Mouse (Mus musculus): ENCODE data around the gene Gtf3c2. TPM values are rescaled to one million over a fixed set of nuclear protein-coding genes. Genes with fewer than 3 reads are reported as not detected.

Gtf3c2 gene
- polyA plus RNA-seq, 1 experiment from 2014 or later: 72.6 TPM

GRCm38 (mm10) chr5:31193631-31194281 lies 13.8 kb upstream of the Gtf3c2 start:
- H3K27ac ChIP-seq (ENCODE audit: low read depth, low read length): peak overlapping the region; percentile 82
- no peaks in the 10 kb centered on the region for H3K9me3 ChIP-seq (ENCODE audit: control insufficient read depth, low read length)
- H3K4me2 ChIP-seq (replicated peaks; ENCODE audit: low read depth, low read length): peak overlapping the region; percentile 86
- ATAC-seq (ENCODE audit: low FRiP score) (no peak), DNase-seq (ENCODE audit: low spot score) (no peak)
- peak overlapping the region; percentile 95 for H3K9ac ChIP-seq (ENCODE audit: low read depth, low read length)
- H3K4me3 ChIP-seq (ENCODE audit: low read depth, low read length): peak overlapping the region; percentile 93
- peaks cover 14% of the 10 kb centered on the region for H3K36me3 ChIP-seq (ENCODE audit: control insufficient read depth, insufficient read depth, low read length)
- no peaks in the 10 kb centered on the region for H3K27me3 ChIP-seq (ENCODE audit: control insufficient read depth, insufficient read depth, low read length)
- WGBS: 16% methylated on average over 25 of the region's 25 CpGs
- H3K4me1 ChIP-seq (replicated peaks; ENCODE audit: control insufficient read depth, insufficient read depth, low read length): peaks cover 7% of the 10 kb centered on the region

GRCm38 (mm10) chr5:31192939-31193630 lies 13.1 kb upstream of the Gtf3c2 start, which contains the start of the genes Snx17 and Eif2b4:
Gene Snx17 (plus strand): TSS chr5:31193227.
Gene Eif2b4 (minus strand): TSS chr5:31193430.
- Histone ChIP-seq H3K9ac (ENCODE audit: low read depth, low read length) (peak within 1 kb of the TSS; percentile 95), H3K4me1 (replicated peaks; ENCODE audit: control insufficient read depth, insufficient read depth, low read length) (peaks cover 7% of the 10 kb centered on the region), H3K36me3 (ENCODE audit: control insufficient read depth, insufficient read depth, low read length) (peaks cover 12% of the 10 kb centered on the region), H3K27me3 (ENCODE audit: control insufficient read depth, insufficient read depth, low read length) (no peaks in the 10 kb centered on the region), H3K27ac (ENCODE audit: low read depth, low read length) (peak within 1 kb of the TSS; percentile 82), H3K9me3 (ENCODE audit: control insufficient read depth, low read length) (no peaks in the 10 kb centered on the region), H3K4me2 (replicated peaks; ENCODE audit: low read depth, low read length) (peak within 1 kb of the TSS; percentile 86), H3K4me3 (ENCODE audit: low read depth, low read length) (peak within 1 kb of the TSS; percentile 93)
- peak; percentile 97 for ATAC-seq (ENCODE audit: low FRiP score)
- under 1% methylated on average over 48 of the region's 48 CpGs for WGBS
- peak; percentile 98 for DNase-seq (ENCODE audit: low spot score)

DNA sequence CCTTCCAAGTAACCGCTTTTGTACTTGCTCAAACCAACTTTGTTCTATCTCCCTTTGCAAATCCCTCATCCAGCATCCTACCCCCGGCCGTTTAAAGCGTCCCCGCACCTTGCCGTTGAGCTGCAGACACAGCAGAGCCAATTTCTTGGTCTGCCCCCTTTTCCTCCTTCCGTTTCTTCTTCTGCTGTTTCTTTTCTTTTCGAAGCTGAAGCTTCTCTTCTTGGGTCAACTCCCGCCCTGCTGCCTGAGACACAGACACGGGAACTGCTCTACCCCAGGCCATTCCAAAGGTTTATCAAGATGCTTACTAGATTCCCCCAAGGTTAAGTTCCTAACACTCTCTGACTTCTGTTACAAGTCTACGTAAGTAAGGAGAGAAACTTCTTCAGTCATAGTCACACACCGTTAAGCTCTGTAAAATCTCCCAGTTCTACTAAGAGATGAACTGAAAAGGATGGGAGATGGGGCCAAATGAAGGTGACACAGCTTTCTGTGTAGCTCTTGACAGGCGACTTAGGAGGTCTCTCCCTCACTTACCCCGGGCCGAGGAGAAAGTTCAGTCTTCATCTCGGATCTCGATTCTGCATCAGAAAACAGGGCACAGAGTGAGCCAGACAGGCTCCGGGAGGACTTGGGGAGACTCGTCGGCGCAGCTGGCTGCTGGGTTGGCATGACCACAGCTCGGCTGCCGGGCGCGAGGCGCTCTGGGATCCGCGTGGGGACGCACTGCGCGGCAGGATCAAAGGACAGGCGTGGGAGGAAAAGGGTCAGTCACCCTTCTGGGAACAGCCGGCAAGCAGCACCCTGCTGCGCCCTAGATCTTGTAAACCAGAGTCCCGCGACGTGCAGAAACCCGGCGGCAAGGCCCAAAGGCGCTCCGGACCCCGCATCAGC lies 12.3 kb upstream of the Gtf3c2 start:
- WGBS: 20% methylated on average over 35 of the region's 42 CpGs
- Histone ChIP-seq H3K4me1 (replicated peaks; ENCODE audit: control insufficient read depth, insufficient read depth, low read length) (peaks cover 7% of the 10 kb centered on the region), H3K27me3 (ENCODE audit: control insufficient read depth, insufficient read depth, low read length) (no peaks in the 10 kb centered on the region), H3K4me2 (replicated peaks; ENCODE audit: low read depth, low read length) (peak overlapping the region; percentile 86), H3K27ac (ENCODE audit: low read depth, low read length) (no peak overlapping the region), H3K36me3 (ENCODE audit: control insufficient read depth, insufficient read depth, low read length) (peaks cover 8% of the 10 kb centered on the region), H3K9me3 (ENCODE audit: control insufficient read depth, low read length) (no peaks in the 10 kb centered on the region), H3K4me3 (ENCODE audit: low read depth, low read length) (peak overlapping the region; percentile 93), H3K9ac (ENCODE audit: low read depth, low read length) (peak overlapping the region; percentile 95)
- ATAC-seq (ENCODE audit: low FRiP score) (peak; percentile 75), DNase-seq (ENCODE audit: low spot score) (no peak)

DNA sequence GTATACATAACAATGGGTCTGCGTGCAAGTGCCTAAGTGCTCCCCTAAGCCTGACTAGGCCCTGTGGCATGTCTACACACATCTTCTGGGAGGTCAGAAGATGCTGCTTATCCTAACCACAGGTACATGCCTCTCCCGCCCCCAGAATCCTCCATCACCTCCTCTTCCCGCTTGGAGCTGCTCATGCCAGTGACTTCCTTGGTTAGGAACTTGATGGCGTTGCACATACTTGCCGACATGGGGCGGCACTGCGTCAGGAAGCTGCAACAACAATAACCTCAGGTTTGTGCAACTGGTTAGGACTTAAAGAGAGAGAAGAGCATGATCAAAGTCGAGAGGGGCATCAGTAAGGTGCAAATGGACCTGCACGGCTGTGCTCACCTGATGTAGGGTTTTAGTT lies 10.3 kb upstream of the Gtf3c2 start:
- H3K9ac ChIP-seq (ENCODE audit: low read depth, low read length): no peak overlapping the region
- H3K9me3 ChIP-seq (ENCODE audit: control insufficient read depth, low read length): no peaks in the 10 kb centered on the region
- H3K27ac ChIP-seq (ENCODE audit: low read depth, low read length): no peak overlapping the region
- H3K4me2 ChIP-seq (replicated peaks; ENCODE audit: low read depth, low read length): no peak overlapping the region
- H3K36me3 ChIP-seq (ENCODE audit: control insufficient read depth, insufficient read depth, low read length): peaks cover 4% of the 10 kb centered on the region; the same call in 1 of the 2 replicates
- H3K4me1 ChIP-seq (replicated peaks; ENCODE audit: control insufficient read depth, insufficient read depth, low read length): peaks cover 7% of the 10 kb centered on the region
- no peak overlapping the region for H3K4me3 ChIP-seq (ENCODE audit: low read depth, low read length)
- no peaks in the 10 kb centered on the region for H3K27me3 ChIP-seq (ENCODE audit: control insufficient read depth, insufficient read depth, low read length)
- WGBS: 88% methylated on average over 9 of the region's 9 CpGs
- ATAC-seq (ENCODE audit: low FRiP score) (no peak), DNase-seq (ENCODE audit: low spot score) (no peak)

GRCm38 (mm10) chr5:31188223-31188840 lies 8.4 kb upstream of the Gtf3c2 start:
- no peak for DNase-seq (ENCODE audit: low spot score)
- Histone ChIP-seq H3K9me3 (ENCODE audit: control insufficient read depth, low read length) (no peaks in the 10 kb centered on the region), H3K36me3 (ENCODE audit: control insufficient read depth, insufficient read depth, low read length) (no peaks in the 10 kb centered on the region), H3K27ac (ENCODE audit: low read depth, low read length) (no peak overlapping the region), H3K4me1 (replicated peaks; ENCODE audit: control insufficient read depth, insufficient read depth, low read length) (0 out of 2 replicates have a peak, but pooled peaks cover 4% of the 10 kb centered on the region), H3K9ac (ENCODE audit: low read depth, low read length) (no peak overlapping the region), H3K27me3 (ENCODE audit: control insufficient read depth, insufficient read depth, low read length) (no peaks in the 10 kb centered on the region), H3K4me2 (replicated peaks; ENCODE audit: low read depth, low read length) (no peak overlapping the region), H3K4me3 (ENCODE audit: low read depth, low read length) (no peak overlapping the region)
- no peak for ATAC-seq (ENCODE audit: low FRiP score)
- WGBS: 83% methylated on average over 4 of the region's 4 CpGs

- ATAC-seq (ENCODE audit: low FRiP score) (no peak), DNase-seq (ENCODE audit: low spot score) (no peak)
Measured at GRCm38 (mm10) chr5:31183678-31184077, 3.7 kb upstream of the Gtf3c2 start.

GRCm38 (mm10) chr5:31181183-31181770 lies 1.3 kb upstream of the Gtf3c2 start:
- ATAC-seq (ENCODE audit: low FRiP score) (no peak), DNase-seq (ENCODE audit: low spot score) (no peak)
- Histone ChIP-seq H3K9ac (ENCODE audit: low read depth, low read length) (no peak overlapping the region), H3K4me2 (replicated peaks; ENCODE audit: low read depth, low read length) (no peak overlapping the region), H3K27ac (ENCODE audit: low read depth, low read length) (no peak overlapping the region), H3K4me1 (replicated peaks; ENCODE audit: control insufficient read depth, insufficient read depth, low read length) (no peaks in the 10 kb centered on the region), H3K4me3 (ENCODE audit: low read depth, low read length) (no peak overlapping the region), H3K9me3 (ENCODE audit: control insufficient read depth, low read length) (no peaks in the 10 kb centered on the region), H3K27me3 (ENCODE audit: control insufficient read depth, insufficient read depth, low read length) (no peaks in the 10 kb centered on the region), H3K36me3 (ENCODE audit: control insufficient read depth, insufficient read depth, low read length) (no peaks in the 10 kb centered on the region)
- WGBS: 91% methylated on average over 9 of the region's 9 CpGs

More at GRCm38 (mm10) chr5:31183678-31184077, 3.7 kb upstream of the Gtf3c2 start:
- Histone ChIP-seq H3K27ac (ENCODE audit: low read depth, low read length) (no peak overlapping the region), H3K4me1 (replicated peaks; ENCODE audit: control insufficient read depth, insufficient read depth, low read length) (no peaks in the 10 kb centered on the region), H3K4me3 (ENCODE audit: low read depth, low read length) (no peak overlapping the region), H3K27me3 (ENCODE audit: control insufficient read depth, insufficient read depth, low read length) (no peaks in the 10 kb centered on the region), H3K36me3 (ENCODE audit: control insufficient read depth, insufficient read depth, low read length) (no peaks in the 10 kb centered on the region), H3K4me2 (replicated peaks; ENCODE audit: low read depth, low read length) (no peak overlapping the region), H3K9ac (ENCODE audit: low read depth, low read length) (no peak overlapping the region), H3K9me3 (ENCODE audit: control insufficient read depth, low read length) (no peaks in the 10 kb centered on the region)
- WGBS: 68% methylated on average over 4 of the region's 4 CpGs

DNA sequence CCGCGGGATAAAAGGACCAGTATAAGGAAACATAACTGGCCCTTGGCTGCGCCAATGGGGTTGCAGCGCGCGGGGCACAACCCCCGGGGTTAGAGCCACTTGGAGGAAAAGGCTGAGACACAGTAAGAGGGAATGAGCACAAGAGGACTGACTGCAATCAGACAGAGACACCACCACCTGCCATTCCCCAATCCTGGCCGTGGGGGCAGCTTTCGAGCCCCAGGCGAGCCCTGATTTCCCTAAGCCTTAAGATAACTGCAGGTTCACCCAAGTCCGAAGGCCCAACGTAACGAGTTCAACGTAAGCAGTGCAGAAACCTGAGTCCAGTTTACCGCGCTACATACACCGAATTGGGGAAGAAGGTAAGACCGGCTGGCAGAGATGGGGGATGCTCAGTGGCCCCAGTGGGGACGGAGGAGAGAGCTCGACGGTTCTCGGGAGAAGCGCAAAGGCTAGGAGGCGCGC lies 611 bp downstream of the Gtf3c2 start:
- peak overlapping the region; percentile 74 for H3K4me3 ChIP-seq (ENCODE audit: low read depth, low read length)
- H3K4me2 ChIP-seq (replicated peaks; ENCODE audit: low read depth, low read length): peak overlapping the region; percentile 91
- peak; percentile 85; the same call in 1 of the 2 replicates for ATAC-seq (ENCODE audit: low FRiP score)
- H3K9ac ChIP-seq (ENCODE audit: low read depth, low read length): peak overlapping the region; percentile 87
- no peaks in the 10 kb centered on the region for H3K4me1 ChIP-seq (replicated peaks; ENCODE audit: control insufficient read depth, insufficient read depth, low read length)
- no peaks in the 10 kb centered on the region for H3K27me3 ChIP-seq (ENCODE audit: control insufficient read depth, insufficient read depth, low read length)
- H3K9me3 ChIP-seq (ENCODE audit: control insufficient read depth, low read length): no peaks in the 10 kb centered on the region
- DNase-seq (ENCODE audit: low spot score): no peak
- no peaks in the 10 kb centered on the region for H3K36me3 ChIP-seq (ENCODE audit: control insufficient read depth, insufficient read depth, low read length)
- peak overlapping the region; percentile 96 for H3K27ac ChIP-seq (ENCODE audit: low read depth, low read length)
- WGBS: under 1% methylated on average over 25 of the region's 25 CpGs

All from hindbrain, embryonic 11.5 days (tissue).